Mouse (Mus musculus) kidney, embryonic 16.5 days (tissue): ENCODE results near the gene Gadd45gip1. TPM values are rescaled to one million over a fixed set of nuclear protein-coding genes. Genes with fewer than 3 reads are reported as not detected.

Source experiments
- ATAC-seq: fragments of 200-750 bp; cut with Nextera tagmentation; 2 replicates; pipeline ENCODE4 v1.8.0; 2017; ENCODE audit warnings: moderate TSS enrichment; ENCODE audit not compliant: low FRiP score, low TSS enrichment
- H3K27ac ChIP-seq: fragments of 300-500 bp; sonication (generic); 2 replicates; pipeline ENCODE4 v1.5.1; 2014; ENCODE audit warnings: low read length
- H3K27me3 ChIP-seq: fragments of 300-500 bp; sonication (generic); 2 replicates; pipeline ENCODE4 v1.6.1; 2014; ENCODE audit warnings: low read length, control low read depth, mixed read lengths; ENCODE audit not compliant: insufficient read depth
- H3K36me3 ChIP-seq: fragments of 300-500 bp; sonication (generic); 2 replicates; pipeline ENCODE4 v1.6.1; 2014; ENCODE audit warnings: low read length, control low read depth, mixed read lengths; ENCODE audit not compliant: insufficient read depth
- H3K4me1 ChIP-seq: fragments of 300-500 bp; sonication (generic); 2 replicates; pipeline ENCODE4 v1.6.1; 2014; ENCODE audit warnings: low read length, control low read depth, mixed read lengths; ENCODE audit not compliant: insufficient read depth
- H3K4me2 ChIP-seq: fragments of 300-500 bp; sonication (generic); replicated peaks from 2 replicates; pipeline ENCODE4 v1.6.1; 2014; ENCODE audit warnings: low read depth, low read length
- H3K4me3 ChIP-seq: fragments of 300-500 bp; sonication (generic); 2 replicates; pipeline ENCODE4 v1.5.1; 2014; ENCODE audit warnings: mild to moderate bottlenecking, low read length
- H3K9ac ChIP-seq: fragments of 300-500 bp; sonication (generic); replicated peaks from 2 replicates; pipeline ENCODE4 v1.6.1; 2014; ENCODE audit warnings: low read length
- H3K9me3 ChIP-seq: fragments of 300-500 bp; sonication (generic); 2 replicates; pipeline ENCODE4 v1.6.1; 2016; ENCODE audit warnings: low read length, control low read depth
- WGBS: fragments of 180-500 bp; shearing (Covaris S2); extraction: QIAGEN DNeasy Blood & Tissue Kit; methylation state at CpG from one replicate; pipeline ENCODE4 v1.1.7; 2014; 5-methylcytosine and 5-hydroxymethylcytosine counted together
- polyA plus RNA-seq: library from polyadenylated mRNA; unstranded; fragments of >200 nt; fragmentation: Nextera tagmentation; extraction: Ambion mirVana; gene quantifications from 2 replicates; pipeline ENCODE4 v1.2.1, GENCODE M21; 2015

The Gadd45gip1 gene
- polyA plus RNA-seq, 1 experiment from 2014 or later = 49.7 TPM

GRCm38 (mm10) chr8:84809941-84810280 is 21.4 kb upstream of the Gadd45gip1 start:
- WGBS = 75% methylated on average over 5 of the region's 5 CpGs
- Histone ChIP-seq H3K36me3 (no peaks in the 10 kb centered on the region), H3K4me1 (peaks cover 9% of the 10 kb centered on the region; the same call in 1 of the 2 replicates), H3K4me2 (no peak overlapping the region), H3K9me3 (peaks cover 6% of the 10 kb centered on the region), H3K9ac (no peak overlapping the region), H3K27me3 (peaks cover 67% of the 10 kb centered on the region), H3K27ac (no peak overlapping the region), H3K4me3 (no peak overlapping the region)
- ATAC-seq = no peak

- ATAC-seq = peak; percentile 75
- no peaks in the 10 kb centered on the region for H3K36me3 ChIP-seq
- H3K4me2 ChIP-seq = peak overlapping the region; percentile 73
- no peak overlapping the region for H3K27ac ChIP-seq
- H3K27me3 ChIP-seq = peaks cover 57% of the 10 kb centered on the region
- H3K4me1 ChIP-seq = peaks cover 9% of the 10 kb centered on the region; the same call in 1 of the 2 replicates
- H3K9me3 ChIP-seq = peaks cover 3% of the 10 kb centered on the region
- H3K9ac ChIP-seq = 0 out of 2 replicates have a peak overlapping the region, but pooled peaks have one; percentile 22
- WGBS = 0% methylated on average over 28 of the region's 32 CpGs
- peak overlapping the region; percentile 44 for H3K4me3 ChIP-seq
Measured at GRCm38 (mm10) chr8:84810896-84811295, 20.4 kb upstream of the Gadd45gip1 start.

- Histone ChIP-seq H3K27me3 (peaks cover 53% of the 10 kb centered on the region), H3K4me3 (peak overlapping the region; percentile 44), H3K9ac (0 out of 2 replicates have a peak overlapping the region, but pooled peaks have one; percentile 22), H3K4me1 (peaks cover 9% of the 10 kb centered on the region; the same call in 1 of the 2 replicates), H3K9me3 (no peaks in the 10 kb centered on the region), H3K4me2 (peak overlapping the region; percentile 73), H3K36me3 (no peaks in the 10 kb centered on the region), H3K27ac (no peak overlapping the region)
- 25% methylated on average over 10 of the region's 10 CpGs for WGBS
- no peak for ATAC-seq
Measured at GRCm38 (mm10) chr8:84811303-84811702, 20.0 kb upstream of the Gadd45gip1 start.

GRCm38 (mm10) chr8:84813059-84813458 is 18.3 kb upstream of the Gadd45gip1 start:
- Histone ChIP-seq H3K36me3 (no peaks in the 10 kb centered on the region), H3K4me3 (no peak overlapping the region), H3K27me3 (peaks cover 42% of the 10 kb centered on the region), H3K4me2 (no peak overlapping the region), H3K4me1 (peaks cover 9% of the 10 kb centered on the region; the same call in 1 of the 2 replicates), H3K9me3 (no peaks in the 10 kb centered on the region), H3K9ac (no peak overlapping the region), H3K27ac (no peak overlapping the region)
- ATAC-seq = no peak
- 2% methylated on average over 5 of the region's 5 CpGs for WGBS

GRCm38 (mm10) chr8:84813830-84814229 is 17.5 kb upstream of the Gadd45gip1 start:
- Histone ChIP-seq H3K36me3 (no peaks in the 10 kb centered on the region), H3K9ac (no peak overlapping the region), H3K4me1 (peaks cover 9% of the 10 kb centered on the region; the same call in 1 of the 2 replicates), H3K4me3 (no peak overlapping the region), H3K9me3 (no peaks in the 10 kb centered on the region), H3K27ac (no peak overlapping the region), H3K27me3 (peaks cover 34% of the 10 kb centered on the region), H3K4me2 (no peak overlapping the region)
- WGBS = 91% methylated on average over 3 of the region's 3 CpGs
- ATAC-seq = no peak

GRCm38 (mm10) chr8:84814240-84814554 is 17.1 kb upstream of the Gadd45gip1 start:
- Histone ChIP-seq H3K27me3 (peaks cover 30% of the 10 kb centered on the region), H3K4me1 (peaks cover 9% of the 10 kb centered on the region; the same call in 1 of the 2 replicates), H3K36me3 (no peaks in the 10 kb centered on the region), H3K4me2 (no peak overlapping the region), H3K9me3 (no peaks in the 10 kb centered on the region), H3K4me3 (no peak overlapping the region), H3K27ac (no peak overlapping the region), H3K9ac (no peak overlapping the region)
- no peak for ATAC-seq
- 86% methylated on average over 11 of the region's 11 CpGs for WGBS

- WGBS = 39% methylated on average over 19 of the region's 19 CpGs
- 0 out of 2 replicates have a peak, but pooled peaks have one; percentile 10 for ATAC-seq
- H3K9me3 ChIP-seq = no peaks in the 10 kb centered on the region
- no peak overlapping the region for H3K9ac ChIP-seq
- H3K4me1 ChIP-seq = peaks cover 9% of the 10 kb centered on the region; the same call in 1 of the 2 replicates
- H3K27ac ChIP-seq = no peak overlapping the region
- peaks cover 25% of the 10 kb centered on the region for H3K27me3 ChIP-seq
- H3K36me3 ChIP-seq = no peaks in the 10 kb centered on the region
- no peak overlapping the region for H3K4me2 ChIP-seq
- no peak overlapping the region for H3K4me3 ChIP-seq
Measured at GRCm38 (mm10) chr8:84814555-84815441, 16.5 kb upstream of the Gadd45gip1 start.

GRCm38 (mm10) chr8:84815547-84815946 is 15.8 kb upstream of the Gadd45gip1 start:
- Histone ChIP-seq H3K27ac (no peak overlapping the region), H3K9me3 (no peaks in the 10 kb centered on the region), H3K4me1 (peaks cover 9% of the 10 kb centered on the region; the same call in 1 of the 2 replicates), H3K4me2 (no peak overlapping the region), H3K36me3 (no peaks in the 10 kb centered on the region), H3K4me3 (no peak overlapping the region), H3K9ac (no peak overlapping the region), H3K27me3 (peaks cover 25% of the 10 kb centered on the region)
- ATAC-seq = peak; percentile 81
- WGBS = 7% methylated on average over 9 of the region's 9 CpGs

- Histone ChIP-seq H3K9me3 (no peaks in the 10 kb centered on the region), H3K4me3 (no peak overlapping the region), H3K27me3 (peaks cover 23% of the 10 kb centered on the region), H3K36me3 (no peaks in the 10 kb centered on the region), H3K9ac (no peak overlapping the region), H3K4me1 (peaks cover 3% of the 10 kb centered on the region; the same call in 1 of the 2 replicates), H3K4me2 (no peak overlapping the region), H3K27ac (no peak overlapping the region)
- no peak for ATAC-seq
- 79% methylated on average over 17 of the region's 17 CpGs for WGBS
Measured at GRCm38 (mm10) chr8:84816117-84816516, 15.2 kb upstream of the Gadd45gip1 start.

GRCm38 (mm10) chr8:84822723-84823122 is 8.6 kb upstream of the Gadd45gip1 start, which contains the start of gene Dand5:
Gene Dand5, minus strand, starts transcription at chr8:84822823.
- H3K27ac ChIP-seq = no peak within 1 kb of the TSS
- peak within 1 kb of the TSS; percentile 31; the same call in 1 of the 2 replicates for H3K9ac ChIP-seq
- H3K4me3 ChIP-seq = no peak within 1 kb of the TSS
- ATAC-seq = no peak
- 42% methylated on average over 3 of the region's 3 CpGs for WGBS
- peak within 1 kb of the TSS; percentile 43 for H3K4me2 ChIP-seq
- no peaks in the 10 kb centered on the region for H3K9me3 ChIP-seq
- no peaks in the 10 kb centered on the region for H3K4me1 ChIP-seq
- H3K27me3 ChIP-seq = no peaks in the 10 kb centered on the region
- H3K36me3 ChIP-seq = no peaks in the 10 kb centered on the region
